Mouse (Mus musculus) olfactory bulb, adult 2 months (tissue): ENCODE data around the gene Sectm1a. TPM values are rescaled to one million over a fixed set of nuclear protein-coding genes. Genes with fewer than 3 reads are reported as not detected.
A peak's percentile ranks its signal among the peaks of the same experiment; 100 is the strongest.

Experiments used
- H3K27ac ChIP-seq: fragments of 200-500 bp; 2 replicates; pipeline ENCODE4 v1.5.1; 2012; ENCODE audit warnings: low read depth, low read length; ENCODE audit not compliant: insufficient read depth
- H3K4me1 ChIP-seq: fragments of 200-500 bp; 2 replicates; pipeline ENCODE4 v1.6.1; 2012; ENCODE audit warnings: low read length; ENCODE audit not compliant: control insufficient read depth, insufficient read depth
- H3K4me3 ChIP-seq: fragments of 200-500 bp; 2 replicates; pipeline ENCODE4 v1.5.1; 2012; ENCODE audit warnings: mild to moderate bottlenecking, low read depth, low read length, moderate library complexity; ENCODE audit not compliant: insufficient read depth
- CTCF ChIP-seq: fragments of 200-500 bp; IDR thresholded peaks from 2 replicates; pipeline ENCODE4 v1.5.1; 2012; ENCODE audit warnings: low read depth, mild to moderate bottlenecking, low read length, moderate library complexity; ENCODE audit not compliant: insufficient read depth
- POLR2A ChIP-seq: fragments of 200-500 bp; IDR thresholded peaks from 2 replicates; pipeline ENCODE4 v1.6.1; 2012; ENCODE audit warnings: mild to moderate bottlenecking, low read depth, low read length, moderate library complexity; ENCODE audit not compliant: insufficient read depth
- WGBS: fragments of 180-500 bp; shearing (Covaris S2); methylation state at CpG from one replicate; pipeline ENCODE4 v1.1.7; 2018; 5-methylcytosine and 5-hydroxymethylcytosine counted together
- polyA plus RNA-seq: library from polyadenylated mRNA; stranded (reverse); fragments of >200 nt; gene quantifications from 2 replicates; pipeline ENCODE4 v1.2.4, GENCODE M21; 2012; ENCODE audit warnings: low replicate concordance; ENCODE audit not compliant: missing spikeins, insufficient read depth, insufficient read length

Sectm1a gene
- polyA plus RNA-seq, 1 experiment, result not detected

DNA sequence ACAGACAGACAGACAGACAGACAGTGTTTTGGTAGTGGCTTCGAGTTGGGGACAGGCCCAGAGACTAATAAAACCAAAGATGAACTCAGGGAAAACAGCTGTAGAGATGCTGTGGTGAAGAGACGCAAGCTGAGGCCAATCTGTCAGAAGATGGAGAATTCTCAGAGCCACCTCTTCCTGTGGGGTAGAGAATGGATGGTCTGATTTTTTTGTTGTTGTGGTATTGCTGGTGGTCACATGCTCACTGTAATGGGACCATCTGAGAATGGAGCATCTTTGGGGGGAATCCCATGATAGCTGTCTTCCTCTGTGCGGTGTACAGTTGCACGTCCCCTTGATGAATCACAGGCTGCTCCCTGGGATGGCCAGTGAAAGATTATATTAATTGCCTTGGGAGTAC lies 38.5 kb downstream of the Sectm1a start:
- Histone ChIP-seq H3K27ac (no peak overlapping the region), H3K4me1 (no peaks in the 10 kb centered on the region), H3K4me3 (no peak overlapping the region)
- no peak for TF ChIP-seq CTCF
- no peak for TF ChIP-seq POLR2A
- 82% methylated on average over 4 of the region's 4 CpGs for WGBS

DNA sequence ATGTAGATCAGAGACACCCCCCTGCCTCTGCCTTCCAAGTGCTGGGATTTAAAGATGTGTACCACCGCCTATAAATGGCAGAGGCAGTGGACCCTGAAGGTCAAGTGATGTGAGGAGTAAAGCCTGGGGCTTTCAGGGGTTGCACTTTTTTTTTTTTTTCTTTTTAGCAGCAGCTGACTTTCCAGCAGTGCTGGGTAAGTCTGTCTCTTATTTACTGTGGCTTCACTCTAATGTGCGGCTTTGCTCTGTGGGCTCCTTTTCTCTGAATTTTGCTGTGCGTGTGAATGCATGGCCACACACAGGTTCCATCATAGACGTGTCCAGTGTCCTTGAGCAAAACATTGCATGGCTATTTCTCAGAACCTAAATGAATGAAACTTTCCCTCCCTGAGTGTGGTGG lies 39.4 kb downstream of the Sectm1a start:
- WGBS, result 67% methylated on average over 4 of the region's 4 CpGs
- TF ChIP-seq CTCF (no peak), POLR2A (no peak)

DNA sequence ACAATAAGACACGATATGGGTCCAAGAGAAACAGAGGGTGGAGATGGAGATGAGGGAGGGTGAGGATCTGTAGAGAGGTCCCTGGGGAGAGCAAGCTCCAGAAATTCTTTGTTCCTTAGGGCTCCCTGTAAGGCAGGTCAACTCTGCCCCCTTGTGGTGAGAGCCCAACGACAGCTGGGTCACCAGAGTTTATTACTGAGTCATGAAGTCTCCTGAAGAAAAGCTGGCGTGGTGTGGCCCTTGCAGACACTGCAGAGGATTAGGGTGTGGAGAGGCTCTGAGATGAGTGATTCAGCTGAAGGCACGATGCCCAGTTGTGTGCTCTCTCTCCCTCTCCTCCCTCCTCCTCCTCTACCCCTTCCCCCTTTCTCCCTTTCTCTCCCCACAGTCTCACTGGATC lies 39.8 kb downstream of the Sectm1a start:
- 4% methylated on average over 4 of the region's 4 CpGs for WGBS
- no peak for TF ChIP-seq POLR2A
- TF ChIP-seq CTCF, result peak; percentile 68
- no peaks in the 10 kb centered on the region for H3K4me1 ChIP-seq
- no peak overlapping the region for H3K27ac ChIP-seq
- H3K4me3 ChIP-seq, result no peak overlapping the region

More for the DNA sequence above, 39.4 kb downstream of the Sectm1a start:
- H3K4me3 ChIP-seq, result no peak overlapping the region
- no peaks in the 10 kb centered on the region for H3K4me1 ChIP-seq
- H3K27ac ChIP-seq, result no peak overlapping the region

DNA sequence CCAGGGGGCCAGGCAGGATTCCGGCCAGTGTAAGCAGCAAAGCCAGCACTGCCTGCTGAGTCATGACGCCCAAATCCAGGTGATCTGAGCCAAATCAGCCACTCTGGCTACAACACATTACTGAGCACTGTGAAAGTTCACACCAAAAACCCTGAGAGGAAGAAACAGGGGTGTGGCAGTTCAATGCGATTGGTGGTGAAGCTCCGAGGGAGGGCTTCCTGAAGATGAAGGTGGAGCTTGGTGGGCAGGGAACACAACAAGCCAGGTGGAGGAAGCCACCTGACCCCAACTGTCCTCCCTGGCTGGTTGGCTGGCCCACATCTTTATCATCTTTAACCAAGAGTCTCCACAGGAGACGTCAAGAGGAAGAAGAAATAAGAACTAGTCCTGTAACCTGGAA lies 41.7 kb downstream of the Sectm1a start, which contains the start of gene Cd7:
Gene Cd7, minus strand, starts transcription at position 117 of the 400 bp plus-strand sequence.
- no peak for TF ChIP-seq POLR2A
- no peak for TF ChIP-seq CTCF
- 83% methylated on average over 5 of the region's 5 CpGs for WGBS
- H3K27ac ChIP-seq, result no peak within 1 kb of the TSS

DNA sequence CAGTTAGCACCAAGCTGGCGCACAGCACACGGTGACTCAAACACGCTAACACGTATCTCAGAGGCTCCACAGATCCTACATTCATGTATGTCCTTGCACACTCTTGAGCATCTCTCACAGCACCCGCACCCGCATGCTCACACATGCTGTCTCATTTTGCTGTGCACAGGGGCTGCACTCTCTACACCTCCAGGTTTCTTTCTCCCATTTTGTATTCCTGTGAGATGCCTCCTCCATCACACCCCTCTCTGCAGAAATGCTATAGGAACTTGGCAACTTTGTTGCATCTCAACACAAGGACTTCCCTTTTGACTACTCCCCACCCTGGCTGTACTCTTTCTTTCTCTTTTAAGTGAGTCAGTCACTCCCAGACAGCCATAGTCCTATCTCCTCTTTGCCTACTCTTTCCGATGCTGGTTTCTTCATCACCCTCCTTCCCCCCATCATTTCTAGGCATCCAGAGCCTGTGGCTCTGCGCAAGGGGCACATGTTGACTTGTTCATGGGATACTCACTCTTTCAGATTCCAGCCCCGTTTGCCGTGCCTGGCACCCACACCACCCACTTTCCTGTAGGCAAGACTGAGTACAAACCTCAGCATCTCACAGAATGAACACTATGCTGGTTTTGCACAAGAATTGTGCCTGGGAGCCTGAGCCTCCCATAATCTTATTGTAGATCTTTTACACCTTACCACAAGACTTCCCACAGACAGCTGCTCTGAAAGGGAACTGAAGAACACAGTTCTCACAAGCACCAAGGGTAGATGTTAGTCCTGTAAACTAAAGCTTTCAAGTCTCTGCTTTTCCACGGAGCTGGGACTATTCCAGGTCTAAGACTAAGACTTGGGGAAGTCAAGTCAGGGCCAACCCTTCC lies 42.4 kb downstream of the Sectm1a start:
- 84% methylated on average over 11 of the region's 11 CpGs for WGBS
- no peak overlapping the region for H3K27ac ChIP-seq
- no peak overlapping the region for H3K4me3 ChIP-seq
- TF ChIP-seq POLR2A, result no peak
- TF ChIP-seq CTCF, result no peak
- no peaks in the 10 kb centered on the region for H3K4me1 ChIP-seq

More for the DNA sequence above, 41.7 kb downstream of the Sectm1a start, which contains the start of gene Cd7:
- Histone ChIP-seq H3K4me1 (no peaks in the 10 kb centered on the region), H3K4me3 (no peak within 1 kb of the TSS)

DNA sequence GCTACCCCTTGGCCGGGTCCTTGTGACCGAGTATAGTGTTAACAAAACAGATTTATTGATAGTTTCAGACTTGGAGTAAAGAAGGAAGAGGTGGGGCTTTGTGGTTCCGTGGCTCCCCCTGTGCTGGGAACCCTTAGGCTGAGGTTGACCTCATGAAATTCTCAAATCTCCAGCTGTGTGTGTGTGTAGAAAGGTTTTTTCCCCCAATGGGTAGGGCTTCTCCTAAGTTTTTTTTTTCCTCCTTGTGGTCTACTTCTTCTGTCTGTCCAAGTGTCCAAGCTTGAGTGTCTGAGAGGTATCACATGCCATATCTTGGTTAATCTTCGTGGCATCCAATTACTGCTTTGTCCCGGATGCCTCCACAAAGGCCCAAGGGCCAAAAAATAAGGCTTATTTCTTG lies 47.9 kb downstream of the Sectm1a start:
- H3K4me3 ChIP-seq, result no peak overlapping the region
- no peak overlapping the region for H3K27ac ChIP-seq
- WGBS, result 87% methylated on average over 5 of the region's 5 CpGs
- TF ChIP-seq POLR2A (no peak), CTCF (no peak)
- no peaks in the 10 kb centered on the region for H3K4me1 ChIP-seq

DNA sequence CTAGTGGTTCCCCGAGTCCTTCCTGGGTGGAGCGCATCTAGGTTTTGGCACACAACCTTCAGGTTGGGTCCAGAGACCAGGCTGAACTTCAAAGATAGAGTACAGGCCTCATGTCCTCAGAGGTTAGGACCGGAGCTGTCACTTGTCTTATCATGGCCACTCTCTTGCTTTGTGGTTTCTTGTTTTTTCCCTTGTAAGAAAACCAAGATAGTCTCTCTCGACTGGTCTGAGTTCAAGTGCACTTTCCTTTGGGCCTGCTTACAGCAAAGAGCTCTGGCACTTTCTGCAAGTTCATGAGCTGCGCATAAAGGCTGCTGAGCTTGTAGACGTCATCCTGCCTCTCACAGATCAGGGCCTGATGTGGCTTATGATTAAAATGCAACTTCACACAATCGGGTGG lies 53.8 kb downstream of the Sectm1a start:
- WGBS, result 93% methylated on average over 7 of the region's 7 CpGs
- no peak overlapping the region for H3K27ac ChIP-seq
- no peaks in the 10 kb centered on the region for H3K4me1 ChIP-seq
- TF ChIP-seq CTCF (no peak), POLR2A (no peak)
- H3K4me3 ChIP-seq, result no peak overlapping the region

DNA sequence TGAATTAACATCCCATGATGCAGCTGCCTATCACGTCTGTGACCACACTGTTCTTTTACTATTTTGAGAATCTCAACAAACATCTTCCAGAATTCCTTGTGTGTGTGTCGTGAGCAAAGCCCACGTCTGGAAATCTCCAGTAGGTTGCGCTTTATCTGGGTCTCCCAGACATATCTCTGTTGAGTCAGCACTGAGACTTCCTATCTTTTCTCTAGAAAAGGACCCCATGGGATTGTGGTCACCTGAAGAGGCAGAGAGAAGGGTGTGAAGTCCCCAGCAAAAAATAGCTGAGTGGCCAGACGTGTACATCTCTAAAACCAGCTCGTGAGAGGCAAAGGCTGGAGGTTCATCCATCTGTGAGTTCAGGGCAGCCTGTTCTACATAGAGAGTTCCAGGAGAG lies 56.9 kb downstream of the Sectm1a start:
- Histone ChIP-seq H3K4me3 (no peak overlapping the region), H3K4me1 (no peaks in the 10 kb centered on the region), H3K27ac (no peak overlapping the region)
- TF ChIP-seq CTCF, result no peak
- TF ChIP-seq POLR2A, result no peak
- WGBS, result 63% methylated on average over 6 of the region's 6 CpGs

DNA sequence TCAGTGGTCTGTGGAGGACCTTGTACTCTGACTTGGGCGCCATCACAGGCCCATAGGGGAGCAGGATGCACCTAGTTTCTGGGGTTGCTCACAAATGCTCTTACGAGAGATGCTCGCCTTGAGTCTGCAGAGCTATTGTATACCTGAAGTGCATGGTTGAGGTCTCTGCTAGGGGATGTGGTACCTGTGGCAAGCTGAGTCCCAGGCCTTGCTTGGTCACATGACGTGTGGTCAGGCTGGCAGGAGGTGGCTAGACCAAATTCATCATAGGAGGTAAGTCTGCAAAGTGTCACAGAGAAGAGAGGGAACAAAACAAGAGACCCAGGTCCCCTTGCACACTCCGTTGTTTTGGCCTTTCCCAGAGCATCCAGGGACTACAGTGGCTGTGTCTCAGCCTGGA lies 61.5 kb downstream of the Sectm1a start:
- Histone ChIP-seq H3K27ac (no peak overlapping the region), H3K4me3 (no peak overlapping the region), H3K4me1 (no peaks in the 10 kb centered on the region)
- 93% methylated on average over 5 of the region's 5 CpGs for WGBS
- TF ChIP-seq POLR2A (no peak), CTCF (no peak)
